Mouse (Mus musculus): ENCODE measurements around the gene Aurkaip1.

GRCm38 (mm10) chr4:155790021-155790489 is 41.0 kb upstream of the Aurkaip1 start, which contains the start of gene Ankrd65:
- TF ChIP-seq CTCF (IDR thresholded peaks at IDR 0.05; ENCODE audit: borderline replicate concordance, insufficient read depth, low read depth, low read length) (no peak), POLR2A (IDR thresholded peaks at IDR 0.05; ENCODE audit: borderline replicate concordance, insufficient read depth, low read length) (no peak)
